Mouse (Mus musculus): ENCODE measurements around the gene 1500009C09Rik. TPM values are rescaled to one million over a fixed set of nuclear protein-coding genes. Genes with fewer than 3 reads are reported as not detected.
A peak's percentile ranks its signal among the peaks of the same experiment; 100 is the strongest.

Gene 1500009C09Rik
- total RNA-seq, 2 experiments from 2014 or later = not detected

DNA sequence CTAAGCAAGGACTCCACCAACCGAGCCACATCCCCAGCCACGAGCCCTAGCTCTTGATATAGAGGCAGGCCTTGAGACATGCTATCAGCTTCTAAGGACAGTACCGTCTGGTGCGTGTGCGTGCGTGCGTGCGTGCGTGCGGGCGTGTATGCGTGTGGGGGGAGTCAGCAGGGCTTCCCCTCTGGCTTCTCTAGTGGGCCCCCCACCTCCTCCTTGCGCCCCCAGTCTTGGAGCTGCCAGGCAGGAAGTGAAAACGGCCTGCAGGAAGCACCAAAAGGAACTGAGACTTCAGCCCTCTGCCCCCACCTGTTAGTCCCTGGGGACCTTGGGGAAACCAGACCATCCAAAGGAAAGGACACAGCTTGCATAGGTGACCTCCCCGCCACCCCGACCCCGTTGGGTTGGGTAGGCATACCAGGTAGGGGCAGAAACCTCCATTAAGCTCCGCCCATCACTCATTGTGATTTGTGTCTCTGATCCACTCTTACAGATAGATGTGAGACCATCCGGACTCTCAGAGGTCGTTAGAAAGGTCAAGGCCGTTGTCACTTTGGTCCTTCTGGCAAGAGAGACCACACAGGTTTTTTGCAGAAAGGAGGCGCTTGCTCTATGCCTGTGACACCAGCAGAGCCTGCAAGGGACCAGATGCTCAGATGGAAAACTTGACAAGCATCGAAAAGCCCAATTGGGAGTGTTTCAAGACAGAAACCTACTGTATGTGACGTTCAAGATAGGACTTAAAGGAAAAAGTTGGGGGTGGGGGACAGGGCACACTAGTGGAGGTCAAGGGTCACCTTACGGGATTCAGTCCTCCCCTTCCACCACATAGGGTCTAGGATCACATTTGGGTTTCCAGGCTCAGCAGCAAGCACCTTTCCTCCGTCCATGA is 33.2 kb upstream of the 1500009C09Rik start:
- intact Hi-C loops (cut with DNase I) = no loop called here
- DNase-seq = no peak

GRCm38 (mm10) chr15:82220003-82220675 is 32.1 kb upstream of the 1500009C09Rik start:
- intact Hi-C loops (cut with DNase I) = no loop called here
- no peak for DNase-seq

GRCm38 (mm10) chr15:82221104-82221860 is 30.9 kb upstream of the 1500009C09Rik start:
- DNase-seq = no peak
- intact Hi-C loops (cut with DNase I) = no loop called here

DNA sequence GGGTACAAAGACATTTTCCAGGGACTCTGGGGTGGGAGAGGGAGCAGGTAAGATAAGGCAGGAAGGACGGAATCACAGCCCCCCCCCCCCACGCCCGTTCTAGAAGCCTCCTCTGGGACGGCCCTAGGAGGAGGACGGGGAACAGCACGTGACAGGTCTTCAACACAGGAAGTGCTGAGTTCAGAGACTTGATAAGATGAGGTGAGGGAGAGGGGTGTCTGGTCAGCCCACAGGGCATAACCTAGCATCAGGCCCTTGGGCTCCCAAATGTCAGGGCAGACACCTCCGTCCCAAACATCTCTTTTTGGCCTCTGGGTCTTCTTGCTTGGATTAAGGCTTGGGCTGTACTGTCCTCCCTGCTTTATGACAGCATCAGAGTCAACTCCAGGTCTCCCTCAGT is 28.9 kb upstream of the 1500009C09Rik start:
- no peak for DNase-seq
- intact Hi-C loops (cut with DNase I) = no loop called here

DNA sequence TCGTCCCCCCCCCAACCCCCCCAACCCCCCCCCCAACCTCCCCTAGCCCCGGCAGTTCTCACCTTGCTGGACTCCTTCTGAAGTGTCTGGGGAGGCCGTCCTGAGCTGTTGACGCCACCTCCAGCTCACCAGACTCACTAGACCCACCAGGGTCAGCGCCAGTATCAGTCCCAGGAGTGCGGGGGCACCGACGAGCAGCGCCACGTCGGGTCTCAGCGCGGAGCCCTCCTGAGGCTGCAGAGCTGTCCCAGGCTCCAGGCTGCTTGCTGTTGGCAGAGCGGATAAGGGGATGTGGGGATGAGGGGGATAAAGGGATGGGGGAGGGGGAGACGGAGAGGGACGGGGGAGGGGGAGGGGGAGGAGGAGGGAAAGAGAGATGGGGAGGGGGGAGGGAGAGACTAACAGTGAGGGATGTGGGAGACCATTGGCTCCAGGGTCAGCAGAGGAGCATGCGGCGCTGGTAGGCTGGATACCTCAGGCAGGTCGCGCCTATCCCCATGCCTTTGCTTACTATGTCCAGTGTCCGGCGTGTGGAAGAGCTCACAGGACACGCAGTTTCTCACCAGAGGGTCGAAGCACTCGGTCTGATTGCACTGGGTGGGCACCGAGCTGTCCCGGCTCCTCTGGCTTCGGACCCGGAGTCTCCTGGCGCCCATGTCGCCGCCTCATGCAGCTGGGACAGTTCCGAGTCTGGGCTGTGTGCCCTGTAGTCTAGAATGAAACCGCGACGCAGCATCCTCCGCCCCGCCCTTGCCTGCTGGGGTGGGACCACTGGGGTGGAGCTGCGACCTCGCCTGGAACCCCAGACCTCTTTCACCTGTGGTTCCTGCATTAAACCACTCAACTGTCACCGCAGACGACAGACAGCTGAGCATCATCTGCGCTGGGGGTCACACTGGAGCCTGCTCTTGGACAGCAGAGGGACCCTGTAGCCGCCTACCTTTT is 28.3 kb upstream of the 1500009C09Rik start, which contains the start of gene Tnfrsf13c:
TSS of gene Tnfrsf13c (minus strand) at position 713 of the 945 bp plus-strand sequence.
- DNase-seq = peak; percentile 49 to 54
- intact Hi-C loops (cut with DNase I) = no loop called here

DNA sequence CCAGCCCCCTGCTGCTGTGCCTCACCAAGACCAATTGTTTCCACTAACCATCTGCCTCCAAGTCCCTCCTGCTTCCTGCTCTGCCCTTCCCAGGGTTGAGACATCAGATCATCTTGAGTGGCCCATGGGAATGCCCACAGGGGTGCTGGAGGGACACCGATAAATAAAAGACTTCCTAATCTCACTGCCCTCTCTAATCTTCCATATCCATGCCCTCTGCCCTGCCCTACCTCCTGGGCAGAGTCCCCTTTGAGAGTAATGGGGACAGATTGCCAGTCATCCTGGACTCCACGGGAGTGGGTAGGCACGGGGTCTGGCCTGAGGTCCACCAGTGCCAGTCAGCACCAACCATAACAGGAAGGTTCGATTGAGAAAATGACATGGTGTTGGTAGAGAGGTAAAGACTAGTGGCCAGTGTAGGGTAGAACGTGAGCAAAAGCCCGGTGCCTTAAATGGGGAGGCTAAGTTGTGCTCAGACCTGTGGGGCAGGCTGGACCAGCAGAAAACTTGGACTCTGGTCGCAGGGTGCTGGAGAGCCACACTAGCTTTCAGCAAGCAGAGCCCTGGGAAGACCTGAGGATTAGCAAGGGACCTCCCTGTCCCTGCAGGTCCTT is 27.5 kb upstream of the 1500009C09Rik start:
- intact Hi-C loops (cut with DNase I) = no loop called here
- DNase-seq = no peak

DNA sequence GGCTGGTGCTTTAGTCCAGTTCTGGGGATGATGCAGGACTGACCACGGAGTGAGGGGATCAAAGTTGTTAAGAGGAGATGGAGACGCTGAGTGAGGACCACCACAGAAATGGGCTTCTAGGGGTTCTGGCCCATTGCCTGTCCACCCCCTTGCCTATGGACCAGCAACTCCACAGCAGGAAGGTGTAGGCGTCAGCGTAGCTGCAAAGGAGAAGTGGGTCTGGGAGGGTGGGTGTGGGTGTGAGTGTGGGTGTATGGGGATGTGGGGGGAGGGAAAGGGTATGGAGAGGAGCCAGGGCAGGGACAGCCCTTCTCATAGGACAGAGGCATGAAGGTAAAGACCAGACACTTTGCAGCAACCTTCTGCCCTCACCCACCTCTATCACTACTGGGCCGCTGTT is 26.4 kb upstream of the 1500009C09Rik start:
- intact Hi-C loops (cut with DNase I) = no loop called here
- no peak for DNase-seq

GRCm38 (mm10) chr15:82229542-82230045 is 22.6 kb upstream of the 1500009C09Rik start:
- intact Hi-C loops (cut with DNase I) = no loop called here
- no peak for DNase-seq

GRCm38 (mm10) chr15:82230098-82230611 is 22.0 kb upstream of the 1500009C09Rik start:
- no peak for DNase-seq
- intact Hi-C loops (cut with DNase I) = no loop called here

- no peak for DNase-seq
- intact Hi-C loops (cut with DNase I) = no loop called here
Observed at GRCm38 (mm10) chr15:82231100-82231499, 21.1 kb upstream of the 1500009C09Rik start.

DNA sequence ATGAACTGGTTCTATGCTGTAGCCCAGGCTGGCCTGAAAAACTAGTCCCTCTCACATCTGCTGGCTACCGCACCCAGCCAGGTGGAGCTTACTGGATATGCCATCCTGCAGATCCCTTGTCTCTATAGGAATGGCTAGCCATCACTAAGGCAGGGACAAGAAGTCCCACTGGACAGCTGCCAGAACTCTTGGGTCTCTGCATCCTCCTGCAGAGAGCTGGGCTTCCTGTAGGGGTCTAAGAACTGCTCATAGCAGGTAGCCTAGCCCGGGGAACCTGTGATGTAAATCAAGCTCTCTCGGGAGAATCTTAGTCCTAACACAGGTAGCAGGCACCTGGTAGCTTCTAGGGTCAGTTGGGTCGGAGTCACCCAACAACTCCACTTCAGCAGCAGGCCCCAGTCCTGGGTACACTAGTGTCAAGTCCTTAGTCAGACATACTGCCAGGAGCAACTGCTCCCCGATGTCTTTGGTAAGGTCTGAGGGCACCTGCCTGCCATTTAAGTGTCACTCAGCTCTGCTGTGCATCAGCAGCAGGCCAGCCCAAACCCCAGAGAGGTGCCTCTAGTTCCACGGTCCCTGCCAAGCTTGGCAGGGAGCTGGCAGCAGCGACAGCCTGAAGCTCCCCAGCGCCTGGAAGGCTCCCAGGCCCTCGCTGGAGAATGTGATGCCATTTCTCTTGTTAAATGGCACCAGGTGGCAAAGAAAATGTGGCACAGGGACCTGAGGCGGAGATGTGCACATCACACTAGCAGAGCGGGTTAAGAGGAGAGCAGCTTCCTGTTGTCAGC is 20.4 kb upstream of the 1500009C09Rik start:
- intact Hi-C loops (cut with DNase I) = no loop called here
- DNase-seq = peak; percentile 41 to 52

DNA sequence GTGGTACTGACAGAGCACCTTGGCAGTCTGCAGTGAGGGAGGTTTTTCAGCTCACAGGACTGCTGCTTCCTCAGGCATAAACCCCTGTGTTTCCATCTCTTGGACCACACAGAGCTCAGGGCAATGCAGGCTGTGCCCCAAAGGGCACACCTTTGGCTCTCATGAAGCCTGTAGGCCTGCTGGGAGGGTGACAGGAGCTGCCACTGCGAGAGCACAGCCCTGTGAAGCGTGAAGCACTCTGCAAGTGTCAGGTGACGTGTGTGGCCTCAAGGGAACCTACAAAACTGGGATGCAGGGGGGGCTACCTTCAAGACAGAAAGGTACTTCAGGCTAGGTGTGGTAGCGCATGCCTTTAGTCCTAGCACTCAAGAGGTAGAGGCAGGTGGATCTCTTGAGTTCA is 19.5 kb upstream of the 1500009C09Rik start:
- intact Hi-C loops (cut with DNase I) = no loop called here
- DNase-seq = no peak

DNA sequence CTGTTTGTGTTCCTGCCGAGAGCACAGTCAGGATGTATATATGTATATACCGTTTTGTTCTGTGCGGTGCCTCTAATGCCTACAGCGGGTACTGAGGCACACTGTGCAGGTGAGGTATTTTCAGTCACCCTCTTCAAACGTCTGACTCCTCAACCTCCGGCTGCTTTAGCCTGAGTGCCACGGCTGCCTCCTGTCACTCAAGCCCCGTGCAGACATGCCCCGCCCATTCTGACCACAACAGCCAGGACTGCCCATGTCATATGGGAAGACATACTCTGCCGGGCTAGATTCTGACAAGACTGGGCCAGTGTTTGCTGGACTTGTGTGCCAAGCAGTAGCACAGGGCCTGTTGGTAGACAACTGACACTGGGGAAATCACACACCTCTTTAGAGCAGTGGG is 16.5 kb upstream of the 1500009C09Rik start:
- DNase-seq = no peak

GRCm38 (mm10) chr15:82236565-82236964 is 15.6 kb upstream of the 1500009C09Rik start:
- intact Hi-C loops (cut with DNase I) = loop anchor here (1.0 kb wide), 2 partner anchors 98 to 171 kb away; no protein-coding TSS in a partner anchor
- peak; percentile 79 to 86 for DNase-seq

More for the DNA sequence above, 16.5 kb upstream of the 1500009C09Rik start:
- intact Hi-C loops (cut with DNase I) = loop anchor here (1.0 kb wide), 2 partner anchors 97 to 170 kb away; no protein-coding TSS in a partner anchor

DNA sequence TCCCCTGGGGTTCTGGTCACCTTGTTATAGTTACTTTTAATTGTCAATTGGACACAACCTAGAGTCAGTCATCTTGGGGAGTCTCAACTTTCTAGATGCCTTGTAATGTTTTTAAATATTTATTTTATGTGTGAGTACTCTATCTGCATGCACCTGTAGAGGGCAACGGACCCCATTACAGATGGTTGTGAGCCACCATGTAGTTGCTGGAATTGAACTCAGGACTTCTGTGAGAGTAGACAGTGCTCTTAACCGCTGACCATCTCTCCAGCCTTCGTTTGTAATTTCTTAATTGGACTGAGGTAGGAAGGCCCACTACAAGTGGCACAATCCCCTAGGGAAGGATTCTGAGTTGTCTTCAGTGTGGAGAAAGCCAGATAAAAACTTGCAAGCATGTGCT is 8.9 kb upstream of the 1500009C09Rik start:
- DNase-seq = no peak
- intact Hi-C loops (cut with DNase I) = no loop called here

- intact Hi-C loops (cut with DNase I) = no loop called here
Observed at GRCm38 (mm10) chr15:82243742-82244114, 8.5 kb upstream of the 1500009C09Rik start.

GRCm38 (mm10) chr15:82244115-82244804 is 7.9 kb upstream of the 1500009C09Rik start, which contains the start of gene Cenpm:
Gene Cenpm (minus strand): TSS chr15:82244748.
- intact Hi-C loops (cut with DNase I) = no loop called here
- DNase-seq = peak; percentile 92 to 94

More at GRCm38 (mm10) chr15:82243742-82244114, 8.5 kb upstream of the 1500009C09Rik start:
- no peak for DNase-seq
